Mouse (Mus musculus) liver, embryonic 13.5 days (tissue): ENCODE measurements around the gene Aanat. TPM values are rescaled to one million over a fixed set of nuclear protein-coding genes. Genes with fewer than 3 reads are reported as not detected.
"Not testable (repeated sequence)": the region's sequence is repeated elsewhere in the genome, so short reads cannot be mapped to it uniquely, and the experiment has no call there.

Experiments used
- ATAC-seq: fragments of 200-750 bp; cut with Nextera tagmentation; 2 replicates; pipeline ENCODE4 v1.8.0; 2017; ENCODE audit warnings: low read depth, mild to moderate bottlenecking, moderate number of reproducible peaks, moderate library complexity
- DNase-seq: peaks from one replicate; pipeline ENCODE4 v3.0.0; 2022
- H3K27ac ChIP-seq: fragments of 300-500 bp; sonication (generic); 2 replicates; pipeline ENCODE4 v1.5.1; 2015; ENCODE audit warnings: moderate library complexity, mild to moderate bottlenecking, inconsistent platforms
- H3K27me3 ChIP-seq: fragments of 300-500 bp; sonication (generic); 2 replicates; pipeline ENCODE4 v1.6.1; 2015; ENCODE audit warnings: mild to moderate bottlenecking, inconsistent platforms
- H3K36me3 ChIP-seq: fragments of 300-500 bp; sonication (generic); 2 replicates; pipeline ENCODE4 v1.6.1; 2015; ENCODE audit warnings: mild to moderate bottlenecking, inconsistent platforms
- H3K4me1 ChIP-seq: fragments of 300-500 bp; sonication (generic); replicated peaks from 2 replicates; pipeline ENCODE4 v1.6.1; 2015; ENCODE audit warnings: inconsistent platforms
- H3K4me2 ChIP-seq: fragments of 300-500 bp; sonication (generic); 2 replicates; pipeline ENCODE4 v1.6.1; 2015; ENCODE audit warnings: inconsistent platforms, mild to moderate bottlenecking, moderate library complexity
- H3K4me3 ChIP-seq: fragments of 300-500 bp; sonication (generic); replicated peaks from 2 replicates; pipeline ENCODE4 v1.5.1; 2015; ENCODE audit warnings: mild to moderate bottlenecking, inconsistent platforms
- H3K9ac ChIP-seq: fragments of 300-500 bp; sonication (generic); 2 replicates; pipeline ENCODE4 v1.6.1; 2015; ENCODE audit warnings: mild to moderate bottlenecking, inconsistent platforms
- H3K9me3 ChIP-seq: fragments of 300-500 bp; sonication (generic); replicated peaks from 2 replicates; pipeline ENCODE4 v1.6.1; 2016; ENCODE audit warnings: inconsistent platforms
- WGBS: fragments of 180-500 bp; shearing (Covaris S2); methylation state at CpG from one replicate; pipeline ENCODE4 v1.1.7; 2015; ENCODE audit not compliant: insufficient replicate concordance; 5-methylcytosine and 5-hydroxymethylcytosine counted together
- polyA plus RNA-seq: library from polyadenylated mRNA; unstranded; fragments of >200 nt; fragmentation: Nextera tagmentation; extraction: Ambion mirVana; gene quantifications from 2 replicates; pipeline ENCODE4 v1.2.1, GENCODE M21; 2015

The Aanat gene
- polyA plus RNA-seq, 1 experiment from 2014 or later = not detected

- ATAC-seq, H3K4me2 ChIP-seq, H3K27ac ChIP-seq, H3K9ac ChIP-seq, DNase-seq, H3K4me1 ChIP-seq, H3K27me3 ChIP-seq, H3K36me3 ChIP-seq, H3K9me3 ChIP-seq, H3K4me3 ChIP-seq: not testable (repeated sequence)
- 52% methylated on average over 8 of the region's 8 CpGs for WGBS
Observed at GRCm38 (mm10) chr11:116636607-116637006, 50.4 kb downstream of the Aanat start.

GRCm38 (mm10) chr11:116641168-116641567 is 54.9 kb downstream of the Aanat start:
- Histone ChIP-seq H3K4me2 (no peak overlapping the region), H3K9ac (no peak overlapping the region), H3K4me1 (peaks cover 11% of the 10 kb centered on the region), H3K9me3 (no peaks in the 10 kb centered on the region), H3K27ac (no peak overlapping the region), H3K36me3 (no peaks in the 10 kb centered on the region), H3K27me3 (peaks cover 20% of the 10 kb centered on the region), H3K4me3 (no peak overlapping the region)
- DNase-seq (peak; percentile 49), ATAC-seq (no peak)
- 41% methylated on average over 5 of the region's 5 CpGs for WGBS

GRCm38 (mm10) chr11:116641731-116642130 is 55.5 kb downstream of the Aanat start:
- peaks cover 13% of the 10 kb centered on the region for H3K4me1 ChIP-seq
- H3K27me3 ChIP-seq = peaks cover 20% of the 10 kb centered on the region
- 58% methylated on average over 3 of the region's 3 CpGs for WGBS
- H3K27ac ChIP-seq = no peak overlapping the region
- no peak overlapping the region for H3K4me2 ChIP-seq
- no peaks in the 10 kb centered on the region for H3K36me3 ChIP-seq
- no peak overlapping the region for H3K4me3 ChIP-seq
- no peak overlapping the region for H3K9ac ChIP-seq
- ATAC-seq (no peak), DNase-seq (no peak)
- no peaks in the 10 kb centered on the region for H3K9me3 ChIP-seq

- Histone ChIP-seq H3K4me2 (peak overlapping the region; percentile 34; the same call in 1 of the 2 replicates), H3K4me3 (no peak overlapping the region), H3K4me1 (peaks cover 25% of the 10 kb centered on the region), H3K27ac (no peak overlapping the region), H3K27me3 (peaks cover 20% of the 10 kb centered on the region), H3K36me3 (no peaks in the 10 kb centered on the region), H3K9me3 (no peaks in the 10 kb centered on the region), H3K9ac (no peak overlapping the region)
- ATAC-seq (peak; percentile 7; the same call in 1 of the 2 replicates), DNase-seq (peak; percentile 71)
- WGBS = 29% methylated on average over 14 of the region's 14 CpGs
Observed at GRCm38 (mm10) chr11:116642681-116643578, 56.7 kb downstream of the Aanat start.

- H3K36me3 ChIP-seq = no peaks in the 10 kb centered on the region
- H3K27me3 ChIP-seq = peaks cover 20% of the 10 kb centered on the region
- ATAC-seq (no peak), DNase-seq (no peak)
- H3K4me1 ChIP-seq = peaks cover 33% of the 10 kb centered on the region
- WGBS = 22% methylated on average over 19 of the region's 19 CpGs
- no peak overlapping the region for H3K27ac ChIP-seq
- no peak overlapping the region for H3K4me3 ChIP-seq
- H3K9ac ChIP-seq = no peak overlapping the region
- no peaks in the 10 kb centered on the region for H3K9me3 ChIP-seq
- H3K4me2 ChIP-seq = peak overlapping the region; percentile 34; the same call in 1 of the 2 replicates
Observed at GRCm38 (mm10) chr11:116643579-116644224, 57.5 kb downstream of the Aanat start.

- H3K9ac ChIP-seq = no peak overlapping the region
- WGBS = 58% methylated on average over 21 of the region's 21 CpGs
- peaks cover 22% of the 10 kb centered on the region for H3K27me3 ChIP-seq
- no peak overlapping the region for H3K27ac ChIP-seq
- H3K4me1 ChIP-seq = peaks cover 36% of the 10 kb centered on the region
- no peaks in the 10 kb centered on the region for H3K36me3 ChIP-seq
- no peak overlapping the region for H3K4me2 ChIP-seq
- H3K9me3 ChIP-seq = no peaks in the 10 kb centered on the region
- DNase-seq (no peak), ATAC-seq (no peak)
- no peak overlapping the region for H3K4me3 ChIP-seq
Observed at GRCm38 (mm10) chr11:116644225-116645112, 58.2 kb downstream of the Aanat start.

GRCm38 (mm10) chr11:116645446-116646110 is 59.3 kb downstream of the Aanat start:
- 64% methylated on average over 8 of the region's 8 CpGs for WGBS
- no peak overlapping the region for H3K4me3 ChIP-seq
- no peak overlapping the region for H3K4me2 ChIP-seq
- H3K9ac ChIP-seq = no peak overlapping the region
- H3K27me3 ChIP-seq = peaks cover 33% of the 10 kb centered on the region
- ATAC-seq (no peak), DNase-seq (no peak)
- no peaks in the 10 kb centered on the region for H3K36me3 ChIP-seq
- H3K27ac ChIP-seq = no peak overlapping the region
- no peaks in the 10 kb centered on the region for H3K9me3 ChIP-seq
- H3K4me1 ChIP-seq = peaks cover 36% of the 10 kb centered on the region

- Histone ChIP-seq H3K9ac (no peak overlapping the region), H3K4me1 (peaks cover 36% of the 10 kb centered on the region), H3K27me3 (peaks cover 39% of the 10 kb centered on the region), H3K9me3 (no peaks in the 10 kb centered on the region), H3K4me2 (no peak overlapping the region), H3K4me3 (no peak overlapping the region), H3K36me3 (no peaks in the 10 kb centered on the region), H3K27ac (no peak overlapping the region)
- ATAC-seq (no peak), DNase-seq (no peak)
- WGBS = 66% methylated on average over 11 of the region's 11 CpGs
Observed at GRCm38 (mm10) chr11:116646136-116646535, 59.9 kb downstream of the Aanat start.

- ATAC-seq = no peak
- peak overlapping the region; percentile 62; the same call in 1 of the 2 replicates for H3K27ac ChIP-seq
- DNase-seq = no peak
- WGBS = 80% methylated on average over 7 of the region's 7 CpGs
- H3K9ac ChIP-seq = peak overlapping the region; percentile 52; the same call in 1 of the 2 replicates
- H3K4me2 ChIP-seq = 0 out of 2 replicates have a peak overlapping the region, but pooled peaks have one; percentile 27
- H3K36me3 ChIP-seq = no peaks in the 10 kb centered on the region
- H3K4me3 ChIP-seq = no peak overlapping the region
- H3K4me1 ChIP-seq = peaks cover 36% of the 10 kb centered on the region
- peaks cover 45% of the 10 kb centered on the region for H3K27me3 ChIP-seq
- H3K9me3 ChIP-seq = no peaks in the 10 kb centered on the region
Observed at GRCm38 (mm10) chr11:116646771-116647170, 60.5 kb downstream of the Aanat start.
